Mouse (Mus musculus) CD8-positive naive resting alpha-beta T cell, adult 2 months (primary cell): Measurements from ENCODE around the gene Hpca.

Experiments
- DNase-seq, 2 experiments: peaks; one replicate each; pipeline ENCODE4 v3.0.0; 2022; ENCODE audit warnings: low read depth in 2 of 2, low spot score in 2 of 2

Gene Hpca

DNA sequence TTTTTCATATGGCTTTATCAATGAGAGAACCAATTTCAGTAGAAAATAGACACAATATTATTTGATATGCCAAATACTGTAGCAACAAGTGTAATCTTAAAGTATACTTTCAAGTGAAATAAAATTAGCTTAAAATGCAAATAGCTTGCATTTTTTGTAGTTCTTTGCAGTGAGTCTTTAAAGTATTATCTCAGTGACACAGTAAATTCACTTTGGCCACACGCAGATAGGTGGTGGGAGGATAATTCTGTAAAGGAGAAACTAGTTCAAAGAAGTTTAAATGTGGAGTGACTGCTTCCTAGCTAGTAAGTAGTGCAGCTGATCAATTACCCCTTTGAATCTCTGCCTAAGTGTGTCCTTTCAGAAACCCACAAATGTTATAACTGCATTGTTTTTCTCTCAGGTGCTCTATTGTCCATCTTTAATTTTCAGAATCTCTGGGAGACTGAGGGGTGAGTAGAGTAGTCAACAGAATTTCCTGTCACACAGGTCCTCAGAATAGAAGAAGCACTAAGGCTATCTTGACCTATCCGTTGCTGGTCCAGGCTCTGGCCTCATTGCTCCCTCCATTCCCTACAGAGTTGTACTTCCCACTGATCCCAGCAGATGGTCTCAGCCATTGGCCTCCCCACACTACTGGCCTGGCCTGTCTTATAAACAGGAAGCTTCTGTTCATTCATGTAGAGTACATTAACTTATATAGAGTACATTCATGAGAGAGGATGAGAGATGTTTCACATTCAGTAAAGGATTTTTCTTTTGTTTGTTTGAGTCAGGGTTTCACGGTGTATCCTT is 59.4 kb downstream of the Hpca start:
- DNase-seq, result no peak
